Mouse (Mus musculus) heart, postnatal 0 days (tissue): ENCODE results near the gene Runx1. TPM values are rescaled to one million over a fixed set of nuclear protein-coding genes. Genes with fewer than 3 reads are reported as not detected.

ENCODE experiments used
- ATAC-seq: fragments of 200-750 bp; cut with Nextera tagmentation; 2 replicates; pipeline ENCODE4 v1.8.0; 2017; ENCODE audit warnings: low read depth, moderate number of reproducible peaks, moderate library complexity; ENCODE audit not compliant: insufficient read depth
- DNase-seq: peaks from one replicate; pipeline ENCODE4 v3.0.0-alpha.2; 2016; ENCODE audit warnings: low spot score
- H3K27ac ChIP-seq: fragments of 300-500 bp; sonication (generic); 2 replicates; pipeline ENCODE4 v1.5.1; 2014; ENCODE audit warnings: low read depth, mild to moderate bottlenecking
- H3K27me3 ChIP-seq: fragments of 300-500 bp; sonication (generic); 2 replicates; pipeline ENCODE4 v1.6.1; 2014; ENCODE audit warnings: low read length, mixed read lengths; ENCODE audit not compliant: control insufficient read depth, insufficient read depth
- H3K36me3 ChIP-seq: fragments of 300-500 bp; sonication (generic); replicated peaks from 2 replicates; pipeline ENCODE4 v1.6.1; 2014; ENCODE audit warnings: low read length, mixed read lengths; ENCODE audit not compliant: control insufficient read depth, insufficient read depth
- H3K4me1 ChIP-seq: fragments of 300-500 bp; sonication (generic); 2 replicates; pipeline ENCODE4 v1.6.1; 2014; ENCODE audit warnings: antibody characterized with exemption; ENCODE audit not compliant: control insufficient read depth, insufficient read depth
- H3K4me2 ChIP-seq: fragments of 300-500 bp; sonication (generic); 2 replicates; pipeline ENCODE4 v1.6.1; 2014; ENCODE audit warnings: low read depth, mild to moderate bottlenecking, low read length, moderate library complexity
- H3K4me3 ChIP-seq: fragments of 300-500 bp; sonication (generic); 2 replicates; pipeline ENCODE4 v1.5.1; 2014; ENCODE audit warnings: low read depth, low read length
- H3K9ac ChIP-seq: fragments of 300-500 bp; sonication (generic); replicated peaks from 2 replicates; pipeline ENCODE4 v1.6.1; 2014; ENCODE audit warnings: low read depth, low read length, mixed read lengths
- H3K9me3 ChIP-seq: fragments of 300-500 bp; sonication (generic); replicated peaks from 2 replicates; pipeline ENCODE4 v1.6.1; 2016; ENCODE audit warnings: low read length; ENCODE audit not compliant: control insufficient read depth
- CTCF ChIP-seq: IDR thresholded peaks from 2 replicates; pipeline ENCODE4 v1.5.1; 2016; ENCODE audit warnings: antibody characterized with exemption, control low read depth, low read depth
- EP300 ChIP-seq: IDR thresholded peaks from 2 replicates; pipeline ENCODE4 v1.6.1; 2016; ENCODE audit warnings: antibody characterized with exemption, low read depth
- WGBS: fragments of 180-500 bp; shearing (Covaris S2); extraction: QIAGEN DNeasy Blood & Tissue Kit; methylation state at CpG from one replicate; pipeline ENCODE4 v1.1.7; 2014; 5-methylcytosine and 5-hydroxymethylcytosine counted together
- polyA plus RNA-seq: library from polyadenylated mRNA; unstranded; fragments of >200 nt; fragmentation: Nextera tagmentation; extraction: Ambion mirVana; gene quantifications from 2 replicates; pipeline ENCODE4 v1.2.1, GENCODE M21; 2015
- total RNA-seq: library from RNA; depleted of rRNA; stranded (reverse); fragments of >200 nt; gene quantifications from 2 replicates; pipeline ENCODE4 v1.2.3, GENCODE M21; 2014; ENCODE audit warnings: low replicate concordance

Gene Runx1
- total and polyA plus RNA-seq, 2 experiments from 2014 or later: 0.33 to 1.3 TPM

DNA sequence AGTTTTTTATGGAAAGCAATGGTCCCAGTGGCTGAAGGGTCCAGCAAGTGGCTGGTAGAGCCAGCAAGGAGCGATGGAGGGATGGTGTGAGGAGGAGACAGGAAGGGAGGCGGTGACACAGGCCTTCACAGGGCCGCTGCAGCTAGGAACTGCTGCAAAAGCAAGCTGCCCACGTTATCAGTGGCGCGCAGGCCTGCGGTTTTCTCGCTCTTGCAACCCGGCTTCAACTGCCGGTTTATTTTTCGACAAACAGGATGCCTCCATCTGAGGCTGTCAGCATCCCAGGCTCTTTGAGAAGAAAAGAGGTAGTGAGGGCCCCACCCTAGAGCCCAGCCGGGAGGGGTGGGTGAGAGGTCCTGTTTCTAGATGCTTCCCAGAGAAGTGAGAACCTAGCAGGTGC is 24.4 kb downstream of the Runx1 start:
- 0 out of 2 replicates have a peak, but pooled peaks cover 5% of the 10 kb centered on the region for H3K27me3 ChIP-seq
- TF ChIP-seq EP300 (no peak), CTCF (no peak)
- DNase-seq: no peak

DNA sequence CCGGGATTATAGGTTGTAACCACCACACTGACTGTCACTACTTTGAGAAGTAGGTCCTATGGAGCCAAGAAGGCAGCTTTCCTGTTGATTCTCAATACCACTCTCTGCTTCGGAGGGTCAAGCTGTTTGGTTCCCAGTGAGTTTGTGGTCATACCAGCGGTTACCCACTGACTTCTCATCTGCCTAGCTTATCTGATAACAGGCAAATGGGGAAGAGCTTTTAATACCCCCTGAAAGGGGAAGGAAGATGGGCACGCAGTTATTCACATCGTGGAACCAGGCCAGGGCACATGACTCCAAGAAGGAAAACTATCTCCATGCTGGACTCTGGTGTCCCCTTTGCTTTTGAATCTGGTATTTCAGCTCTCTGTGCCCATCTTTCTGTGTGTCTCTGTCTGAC is 25.1 kb downstream of the Runx1 start:
- Histone ChIP-seq H3K9me3 (no peaks in the 10 kb centered on the region), H3K9ac (no peak overlapping the region), H3K4me1 (no peaks in the 10 kb centered on the region), H3K4me3 (no peak overlapping the region), H3K27me3 (0 out of 2 replicates have a peak, but pooled peaks cover 5% of the 10 kb centered on the region), H3K36me3 (no peaks in the 10 kb centered on the region), H3K27ac (no peak overlapping the region), H3K4me2 (no peak overlapping the region)
- DNase-seq (no peak), ATAC-seq (no peak)
- TF ChIP-seq EP300: no peak
- WGBS: 61% methylated on average over 5 of the region's 5 CpGs

More for the DNA sequence above, 24.4 kb downstream of the Runx1 start:
- H3K4me1 ChIP-seq: no peaks in the 10 kb centered on the region
- no peak for ATAC-seq
- 25% methylated on average over 12 of the region's 12 CpGs for WGBS
- H3K27ac ChIP-seq: no peak overlapping the region
- no peaks in the 10 kb centered on the region for H3K9me3 ChIP-seq
- H3K4me2 ChIP-seq: no peak overlapping the region; the same call in 1 of the 2 replicates
- no peak overlapping the region for H3K9ac ChIP-seq
- no peak overlapping the region for H3K4me3 ChIP-seq
- H3K36me3 ChIP-seq: no peaks in the 10 kb centered on the region

DNA sequence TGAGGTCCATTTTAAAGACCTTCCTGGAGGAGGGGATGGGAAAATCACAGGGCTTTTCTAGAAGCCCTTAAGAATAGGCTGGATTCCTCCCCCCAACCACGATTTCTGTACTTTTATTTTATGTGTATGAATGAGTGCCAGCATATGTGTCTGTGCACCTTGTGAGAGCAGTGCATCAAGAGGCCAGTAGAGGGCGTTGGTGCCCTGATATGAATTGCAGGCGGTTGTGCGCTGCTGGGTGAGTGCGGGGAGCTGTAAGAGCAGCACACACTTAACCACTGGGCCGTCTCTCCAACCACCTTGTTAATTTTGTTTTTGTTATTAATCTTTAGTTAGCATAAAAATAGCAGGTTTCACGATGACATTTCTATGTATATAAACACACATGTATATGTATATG is 26.0 kb downstream of the Runx1 start:
- Histone ChIP-seq H3K27ac (no peak overlapping the region), H3K4me3 (no peak overlapping the region), H3K4me2 (no peak overlapping the region), H3K36me3 (no peaks in the 10 kb centered on the region), H3K9me3 (no peaks in the 10 kb centered on the region), H3K4me1 (no peaks in the 10 kb centered on the region), H3K9ac (no peak overlapping the region), H3K27me3 (0 out of 2 replicates have a peak, but pooled peaks cover 5% of the 10 kb centered on the region)
- DNase-seq (no peak), ATAC-seq (no peak)
- no peak for TF ChIP-seq EP300
- no peak for TF ChIP-seq CTCF
- 85% methylated on average over 7 of the region's 7 CpGs for WGBS

DNA sequence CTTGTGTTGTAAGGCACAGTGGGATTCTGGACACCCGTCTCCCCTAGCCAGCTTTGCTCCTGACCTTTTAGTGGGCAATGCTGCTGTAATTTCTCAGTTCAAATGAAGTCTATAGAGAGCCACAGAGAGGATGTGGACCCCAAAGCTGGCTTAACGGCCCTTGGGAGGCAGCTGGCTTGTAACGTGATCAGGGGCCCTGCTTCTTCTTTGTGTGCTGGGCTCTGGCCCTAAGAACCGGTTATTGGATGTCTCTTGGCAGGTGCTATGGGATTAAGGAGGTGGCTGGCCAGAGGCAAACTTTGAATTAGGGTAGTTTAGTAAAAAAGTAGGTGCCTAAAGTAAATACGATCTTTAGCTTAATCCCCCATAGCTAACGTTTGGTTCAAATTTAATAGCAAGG is 31.8 kb downstream of the Runx1 start:
- TF ChIP-seq CTCF (no peak), EP300 (no peak)
- Histone ChIP-seq H3K27ac (no peak overlapping the region), H3K4me3 (no peak overlapping the region), H3K9me3 (no peaks in the 10 kb centered on the region), H3K9ac (no peak overlapping the region), H3K27me3 (no peaks in the 10 kb centered on the region), H3K36me3 (no peaks in the 10 kb centered on the region), H3K4me2 (no peak overlapping the region), H3K4me1 (no peaks in the 10 kb centered on the region)
- ATAC-seq (no peak), DNase-seq (no peak)
- 50% methylated on average over 6 of the region's 6 CpGs for WGBS

DNA sequence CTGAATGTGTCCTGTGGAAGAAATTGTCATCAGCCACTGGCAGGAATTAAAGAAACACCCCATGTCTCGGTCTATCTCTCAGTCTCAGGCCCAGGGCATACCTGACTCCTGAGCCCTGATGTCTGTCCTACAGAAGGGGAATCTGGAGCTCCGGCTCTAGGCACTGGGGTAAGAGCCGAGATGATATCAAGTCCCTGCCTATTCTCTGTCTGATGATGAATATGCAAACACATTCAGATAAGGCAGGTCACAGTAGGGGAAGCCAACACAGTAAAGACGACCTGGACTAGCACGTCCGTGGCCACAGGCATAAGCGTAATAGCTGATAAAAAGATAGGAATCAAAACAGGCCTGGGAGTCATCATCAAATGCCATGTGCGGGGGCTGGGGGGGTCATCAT is 32.2 kb downstream of the Runx1 start:
- 64% methylated on average over 8 of the region's 8 CpGs for WGBS
- Histone ChIP-seq H3K27ac (no peak overlapping the region), H3K9me3 (no peaks in the 10 kb centered on the region)

DNA sequence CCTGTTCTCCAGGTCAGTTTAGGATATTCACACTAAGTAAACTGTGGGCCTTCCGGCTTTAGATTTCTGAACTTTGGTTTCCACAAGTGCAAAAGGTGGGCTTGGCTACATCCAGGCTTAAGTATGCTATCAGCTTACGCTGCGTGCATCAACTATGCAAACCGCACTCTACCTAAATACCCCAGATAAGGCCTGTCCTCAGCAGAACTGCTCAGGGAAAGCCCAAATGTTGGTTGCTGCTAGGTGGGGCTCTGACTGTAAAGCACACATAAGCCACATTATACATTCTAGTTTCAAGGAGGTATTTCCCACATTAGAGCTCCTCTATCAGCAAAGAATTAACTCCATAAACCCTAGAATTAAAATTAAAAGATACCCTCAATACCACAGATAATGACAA is 33.0 kb downstream of the Runx1 start:
- no peaks in the 10 kb centered on the region for H3K4me1 ChIP-seq
- WGBS: 68% methylated on average over 4 of the region's 4 CpGs

More for the DNA sequence above, 32.2 kb downstream of the Runx1 start:
- ATAC-seq: no peak
- no peaks in the 10 kb centered on the region for H3K36me3 ChIP-seq
- DNase-seq: no peak
- H3K4me2 ChIP-seq: no peak overlapping the region
- no peak overlapping the region for H3K9ac ChIP-seq
- 0 out of 2 replicates have a peak, but pooled peaks cover 2% of the 10 kb centered on the region for H3K27me3 ChIP-seq
- no peak overlapping the region for H3K4me3 ChIP-seq
- TF ChIP-seq EP300: no peak
- TF ChIP-seq CTCF: no peak
- H3K4me1 ChIP-seq: no peaks in the 10 kb centered on the region

More for the DNA sequence above, 33.0 kb downstream of the Runx1 start:
- no peak for TF ChIP-seq EP300
- no peak for TF ChIP-seq CTCF
- DNase-seq (no peak), ATAC-seq (no peak)
- Histone ChIP-seq H3K4me3 (no peak overlapping the region), H3K27ac (no peak overlapping the region), H3K9me3 (no peaks in the 10 kb centered on the region), H3K4me2 (no peak overlapping the region), H3K36me3 (no peaks in the 10 kb centered on the region), H3K27me3 (0 out of 2 replicates have a peak, but pooled peaks cover 7% of the 10 kb centered on the region), H3K9ac (no peak overlapping the region)
